Mouse (Mus musculus) olfactory bulb, adult 2 months (tissue): ENCODE data around the gene Pxk. TPM values are rescaled to one million over a fixed set of nuclear protein-coding genes. Genes with fewer than 3 reads are reported as not detected.
A peak's percentile ranks its signal among the peaks of the same experiment; 100 is the strongest.
"Not testable (repeated sequence)": the region's sequence is repeated elsewhere in the genome, so short reads cannot be mapped to it uniquely, and the experiment has no call there.

ENCODE experiments used
- H3K27ac ChIP-seq: fragments of 200-500 bp; 2 replicates; pipeline ENCODE4 v1.5.1; 2012; ENCODE audit warnings: low read depth, low read length; ENCODE audit not compliant: insufficient read depth
- H3K4me1 ChIP-seq: fragments of 200-500 bp; 2 replicates; pipeline ENCODE4 v1.6.1; 2012; ENCODE audit warnings: low read length; ENCODE audit not compliant: control insufficient read depth, insufficient read depth
- H3K4me3 ChIP-seq: fragments of 200-500 bp; 2 replicates; pipeline ENCODE4 v1.5.1; 2012; ENCODE audit warnings: mild to moderate bottlenecking, low read depth, low read length, moderate library complexity; ENCODE audit not compliant: insufficient read depth
- CTCF ChIP-seq: fragments of 200-500 bp; IDR thresholded peaks from 2 replicates; pipeline ENCODE4 v1.5.1; 2012; ENCODE audit warnings: low read depth, mild to moderate bottlenecking, low read length, moderate library complexity; ENCODE audit not compliant: insufficient read depth
- POLR2A ChIP-seq: fragments of 200-500 bp; IDR thresholded peaks from 2 replicates; pipeline ENCODE4 v1.6.1; 2012; ENCODE audit warnings: mild to moderate bottlenecking, low read depth, low read length, moderate library complexity; ENCODE audit not compliant: insufficient read depth
- WGBS: fragments of 180-500 bp; shearing (Covaris S2); methylation state at CpG from one replicate; pipeline ENCODE4 v1.1.7; 2018; 5-methylcytosine and 5-hydroxymethylcytosine counted together
- polyA plus RNA-seq: library from polyadenylated mRNA; stranded (reverse); fragments of >200 nt; gene quantifications from 2 replicates; pipeline ENCODE4 v1.2.4, GENCODE M21; 2012; ENCODE audit warnings: low replicate concordance; ENCODE audit not compliant: missing spikeins, insufficient read depth, insufficient read length

The Pxk gene
- polyA plus RNA-seq, 1 experiment: not detected

DNA sequence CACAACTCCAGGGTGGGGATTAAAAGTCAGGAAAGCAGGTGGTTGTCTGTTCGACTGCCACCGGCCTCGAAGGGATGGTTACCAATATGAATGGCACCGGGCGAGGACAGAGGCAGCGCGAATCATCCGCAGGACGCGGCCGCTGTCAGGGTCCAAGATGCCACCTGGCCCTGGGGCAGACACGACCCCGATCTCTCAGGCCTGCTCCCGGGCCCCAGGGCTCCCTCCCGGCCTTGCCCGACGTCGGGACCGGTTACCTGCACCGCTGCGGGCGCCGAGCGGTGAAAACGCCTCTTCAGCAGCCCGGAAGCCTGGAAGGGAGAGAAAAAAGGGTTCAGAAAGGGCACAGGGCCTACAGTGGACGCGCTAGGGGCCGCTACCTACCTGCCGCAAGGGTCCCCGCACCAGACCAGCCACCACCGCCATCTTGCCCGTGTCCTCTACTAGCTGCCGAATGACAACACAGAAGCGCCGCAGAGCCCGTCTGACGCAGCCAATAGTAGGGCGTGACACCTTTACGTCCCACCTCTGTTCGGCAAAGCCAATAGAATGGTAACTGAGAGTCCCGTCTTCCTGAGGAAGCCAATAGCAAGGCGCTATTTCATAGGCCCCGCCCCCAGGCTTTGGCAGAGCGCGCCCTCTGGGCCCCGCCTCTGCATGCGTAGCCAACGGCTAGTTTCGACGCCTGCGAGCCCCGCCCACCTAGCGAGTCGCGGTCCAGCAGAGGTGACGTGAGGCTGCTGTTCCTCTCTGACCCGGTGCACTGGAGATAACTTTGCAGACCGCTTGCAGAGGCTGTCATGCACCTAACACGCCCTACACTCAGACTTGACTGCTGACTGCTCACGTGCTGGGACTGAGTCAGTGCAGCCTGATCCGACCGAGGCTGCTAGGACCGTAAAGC is 74.7 kb downstream of the Pxk start, which contains the start of gene Pdhb:
Gene Pdhb, minus strand, starts transcription at position 519 of the 904 bp plus-strand sequence.
- Histone ChIP-seq H3K27ac (peak within 1 kb of the TSS; percentile 87), H3K4me3 (peak within 1 kb of the TSS; percentile 95), H3K4me1 (peaks cover 2% of the 10 kb centered on the region; the same call in 1 of the 2 replicates)
- WGBS: 1% methylated on average over 64 of the region's 64 CpGs
- no peak; the same call in 1 of the 2 replicates for TF ChIP-seq CTCF
- TF ChIP-seq POLR2A: peak; percentile 70

DNA sequence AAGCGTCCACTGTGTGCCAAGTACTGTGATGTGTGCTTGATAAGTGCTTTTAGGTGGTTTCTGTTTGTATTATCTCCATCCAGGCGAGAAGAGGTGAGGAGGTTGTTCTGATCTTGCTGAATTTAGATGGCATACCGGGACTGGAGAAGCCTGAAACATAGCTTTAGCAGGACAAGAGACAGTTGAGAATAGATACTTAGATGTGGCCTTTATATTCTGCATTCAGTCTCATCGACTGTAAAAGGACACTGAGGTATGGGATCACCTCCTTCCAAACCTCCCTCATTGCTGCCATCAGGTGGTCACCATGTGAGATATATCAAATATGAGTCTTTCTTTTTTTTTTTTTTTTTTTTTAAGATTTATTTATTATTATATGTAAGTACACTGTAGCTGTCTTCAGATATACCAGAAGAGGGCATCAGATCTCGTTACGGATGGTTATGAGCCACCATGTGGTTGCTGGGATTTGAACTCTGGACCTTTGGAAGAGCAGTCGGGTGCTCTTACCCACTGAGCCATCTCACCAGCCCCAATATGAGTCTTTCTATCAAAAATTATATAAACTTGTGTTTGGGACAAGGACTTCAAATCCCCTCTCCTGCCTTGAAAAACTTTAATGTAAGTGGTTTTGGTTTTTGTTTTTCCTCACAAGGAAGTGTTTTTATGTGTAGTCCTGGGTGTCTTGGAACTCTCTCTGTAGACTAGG is 75.7 kb downstream of the Pxk start:
- peak overlapping the region; percentile 87 for H3K27ac ChIP-seq
- 34% methylated on average over 7 of the region's 7 CpGs for WGBS
- H3K4me1 ChIP-seq: not testable (repeated sequence)
- peak overlapping the region; percentile 95 for H3K4me3 ChIP-seq

DNA sequence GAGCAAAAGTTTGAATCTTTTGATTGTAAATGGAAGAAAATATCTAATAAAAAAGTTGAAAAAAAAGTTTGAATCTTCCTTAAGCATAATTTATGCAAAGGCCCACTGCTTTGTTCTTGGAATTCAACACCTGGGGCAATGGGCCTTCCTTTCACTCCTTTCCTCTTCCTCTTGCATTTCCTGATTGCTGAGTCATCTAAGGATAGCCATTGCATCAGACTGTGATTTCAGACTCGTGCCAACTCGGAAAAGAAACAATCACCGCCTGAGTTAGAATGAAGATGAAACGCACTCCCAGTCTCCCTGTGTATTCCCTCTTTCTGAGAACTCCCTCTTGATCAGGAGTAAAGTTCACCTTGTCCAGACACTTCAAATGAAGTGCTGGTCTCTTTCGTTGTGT is 76.6 kb downstream of the Pxk start:
- Histone ChIP-seq H3K27ac (no peak overlapping the region), H3K4me3 (no peak overlapping the region), H3K4me1 (peaks cover 2% of the 10 kb centered on the region; the same call in 1 of the 2 replicates)
- 85% methylated on average over 5 of the region's 5 CpGs for WGBS
- no peak for TF ChIP-seq POLR2A
- no peak for TF ChIP-seq CTCF

DNA sequence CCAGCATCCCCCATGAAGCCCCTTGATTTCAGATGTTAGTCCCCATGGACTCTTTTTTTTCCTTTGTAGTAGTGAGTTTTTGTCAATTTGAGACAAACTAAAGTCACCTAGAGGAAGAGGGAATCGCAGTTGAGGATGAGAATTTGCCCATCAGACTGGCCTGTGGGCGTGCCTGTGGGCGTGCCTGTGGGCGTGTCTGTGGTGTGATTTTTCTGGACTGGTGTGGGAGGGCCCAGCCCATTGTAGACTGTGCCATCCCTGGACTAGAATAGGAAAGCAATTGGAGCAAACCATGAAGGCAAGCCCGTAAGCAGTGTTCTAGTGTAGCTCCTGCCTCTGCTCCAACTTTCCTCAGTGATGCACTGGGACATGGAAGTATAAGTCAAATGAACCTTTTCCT is 78.2 kb downstream of the Pxk start:
- 46% methylated on average over 5 of the region's 5 CpGs for WGBS
- no peak overlapping the region for H3K4me3 ChIP-seq
- H3K27ac ChIP-seq: no peak overlapping the region
- no peak for TF ChIP-seq CTCF
- no peak for TF ChIP-seq POLR2A
- peaks cover 2% of the 10 kb centered on the region; the same call in 1 of the 2 replicates for H3K4me1 ChIP-seq

DNA sequence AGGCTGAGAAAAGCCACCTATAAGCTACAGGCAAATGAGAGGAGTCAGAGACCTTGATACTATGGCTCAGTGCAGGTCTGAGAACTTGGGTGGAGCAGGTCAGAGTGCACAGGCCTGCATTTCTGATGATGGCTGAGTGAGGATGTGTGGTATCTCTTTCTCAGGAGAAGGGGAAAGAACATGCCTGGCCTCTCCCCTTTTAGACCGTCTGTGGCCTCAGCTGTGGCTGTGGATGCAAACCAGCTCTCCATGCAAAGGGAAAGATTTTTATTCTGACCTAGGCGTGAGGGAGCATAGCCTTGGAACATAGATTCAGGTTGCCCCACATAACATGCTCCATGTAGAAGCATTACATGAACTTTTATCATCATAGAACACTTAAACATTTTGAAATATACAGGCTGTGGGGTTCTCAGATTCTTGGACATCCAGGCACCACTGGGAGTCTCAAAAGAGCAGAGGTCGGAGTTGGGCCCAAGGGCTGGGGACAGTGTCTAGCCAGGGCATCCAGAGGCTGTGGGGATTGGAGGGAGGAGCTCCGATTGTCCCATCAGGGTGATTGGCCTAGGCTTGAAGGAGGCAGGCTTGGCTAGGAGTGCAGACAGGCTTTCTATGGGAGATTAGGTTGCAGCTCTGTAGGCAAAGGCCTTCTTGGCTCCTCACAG is 82.5 kb downstream of the Pxk start:
- Histone ChIP-seq H3K4me1 (no peaks in the 10 kb centered on the region), H3K27ac (no peak overlapping the region), H3K4me3 (no peak overlapping the region)
- no peak for TF ChIP-seq CTCF
- TF ChIP-seq POLR2A: no peak
- 78% methylated on average over 4 of the region's 4 CpGs for WGBS

DNA sequence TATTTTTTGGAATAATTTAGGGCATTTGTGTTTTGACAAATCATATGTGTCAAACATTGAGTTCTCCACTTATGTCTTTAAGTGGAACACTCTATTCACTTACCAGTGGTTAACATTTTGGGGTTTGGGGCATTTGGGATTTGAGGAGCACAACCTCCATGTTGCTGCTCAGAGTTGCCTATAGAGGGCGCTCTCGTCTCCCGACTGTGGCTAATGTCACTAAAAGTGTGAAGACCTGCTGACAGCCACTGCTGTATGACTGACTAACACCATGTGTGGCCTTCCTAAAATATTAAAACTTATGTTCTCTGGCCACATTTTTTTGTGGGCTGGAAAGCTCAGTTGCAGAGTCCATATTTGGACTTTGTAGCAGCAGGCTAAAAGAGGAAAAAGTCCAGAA is 85.3 kb downstream of the Pxk start:
- Histone ChIP-seq H3K4me1 (no peaks in the 10 kb centered on the region), H3K4me3 (no peak overlapping the region), H3K27ac (no peak overlapping the region)
- WGBS: 56% methylated on average over 3 of the region's 3 CpGs
- TF ChIP-seq CTCF: no peak
- TF ChIP-seq POLR2A: no peak

DNA sequence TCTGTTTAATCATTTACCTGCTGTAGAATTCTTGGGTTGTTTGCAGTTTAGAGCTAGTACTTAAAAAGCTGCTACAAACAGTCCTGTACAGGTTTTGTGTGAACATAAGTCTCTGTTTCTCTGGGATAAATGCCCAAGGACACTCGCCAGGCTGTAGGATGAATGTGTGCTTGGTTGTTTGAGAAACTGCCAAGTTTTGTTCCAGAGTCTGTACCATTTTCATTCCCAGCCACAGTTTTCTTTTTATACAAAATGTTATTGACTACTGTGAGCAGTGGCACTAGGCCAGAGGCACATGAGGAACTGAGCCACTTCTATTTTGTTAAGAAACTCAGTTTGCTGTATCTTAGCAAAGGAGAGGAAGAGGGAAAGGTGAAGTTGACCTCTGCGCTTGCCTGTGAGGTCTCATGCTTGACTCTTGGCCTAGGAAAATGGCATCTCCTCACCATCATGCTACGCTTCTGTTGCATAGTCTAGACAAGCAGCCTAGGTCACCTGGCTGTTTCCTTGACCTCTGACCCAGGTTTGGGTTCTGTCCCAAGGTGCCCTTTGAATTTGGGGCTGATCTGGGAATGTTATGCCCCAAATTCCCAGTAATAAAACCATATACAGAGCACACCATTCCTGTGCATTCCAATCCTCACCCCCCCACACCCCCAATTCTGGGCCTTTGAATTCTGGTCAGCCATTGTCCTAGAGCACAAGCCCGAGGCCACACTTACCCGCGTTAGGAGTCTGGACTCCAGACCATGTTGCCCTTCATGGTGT is 88.5 kb downstream of the Pxk start:
- no peaks in the 10 kb centered on the region for H3K4me1 ChIP-seq
- no peak for TF ChIP-seq POLR2A
- no peak for TF ChIP-seq CTCF
- no peak overlapping the region for H3K27ac ChIP-seq
- 81% methylated on average over 6 of the region's 6 CpGs for WGBS
- H3K4me3 ChIP-seq: no peak overlapping the region

DNA sequence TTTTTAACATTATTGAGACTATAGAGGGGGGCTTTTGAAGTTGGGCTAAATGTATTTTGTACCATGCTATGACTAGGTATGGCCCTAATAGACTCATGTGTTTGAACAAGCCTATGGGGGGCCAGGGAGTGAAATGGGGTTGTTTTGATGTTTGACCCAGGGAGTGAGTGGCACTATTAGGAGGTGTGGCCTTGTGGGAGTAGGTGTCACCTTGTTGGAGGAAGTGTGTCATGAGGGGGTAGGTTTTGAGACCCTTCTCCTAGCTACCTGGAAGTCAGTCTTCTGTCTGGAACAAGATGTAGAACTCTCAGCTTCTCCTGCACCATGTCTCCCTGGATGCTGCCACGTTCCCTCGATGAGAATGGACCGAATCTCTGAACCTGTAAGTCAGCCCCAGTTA is 92.5 kb downstream of the Pxk start:
- Histone ChIP-seq H3K4me1 (no peaks in the 10 kb centered on the region), H3K27ac (no peak overlapping the region), H3K4me3 (no peak overlapping the region)
- 94% methylated on average over 3 of the region's 3 CpGs for WGBS
- TF ChIP-seq POLR2A (no peak), CTCF (no peak)

DNA sequence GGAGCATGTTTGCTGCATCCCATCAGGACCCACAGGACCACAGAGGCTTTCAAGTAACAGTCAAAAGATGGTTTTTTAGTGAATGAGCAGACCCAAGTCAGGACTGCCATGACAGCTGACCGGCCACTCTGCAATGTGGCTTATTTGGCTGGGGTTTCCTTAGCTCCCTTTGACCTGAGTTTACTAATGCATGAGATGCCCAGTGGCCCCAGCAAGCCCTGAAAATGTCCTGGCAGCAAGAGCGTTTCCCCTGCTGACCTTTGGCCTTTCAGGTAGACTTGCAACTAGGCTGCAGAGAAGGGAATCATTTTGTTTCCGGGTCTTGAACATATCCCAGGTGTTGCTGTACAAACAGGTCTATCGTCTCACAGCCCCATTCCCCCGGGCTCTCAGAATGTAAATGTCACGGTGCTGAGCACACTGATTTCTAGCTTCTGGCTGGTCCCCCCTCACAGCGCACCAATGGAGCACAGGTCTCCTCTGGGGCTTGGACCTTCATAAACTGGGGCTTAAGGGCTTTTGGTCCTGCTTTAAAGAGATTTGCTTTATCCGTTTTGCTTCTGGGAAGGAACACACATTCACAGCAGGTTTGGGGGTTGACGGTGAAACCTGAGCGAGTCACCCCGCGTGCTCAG is 93.4 kb downstream of the Pxk start:
- 79% methylated on average over 12 of the region's 12 CpGs for WGBS
- TF ChIP-seq POLR2A (no peak), CTCF (no peak)
- no peak overlapping the region for H3K27ac ChIP-seq
- H3K4me3 ChIP-seq: no peak overlapping the region
- H3K4me1 ChIP-seq: no peaks in the 10 kb centered on the region
